Mouse (Mus musculus) MEL (cell line): Measurements from ENCODE around the gene Usp50. TPM values are rescaled to one million over a fixed set of nuclear protein-coding genes. Genes with fewer than 3 reads are reported as not detected.

Experiments used
- DNase-seq: peaks from one replicate; pipeline ENCODE4 v3.0.0; 2011; ENCODE audit warnings: low read depth, low spot score
- H3K27ac ChIP-seq: 2 replicates; pipeline ENCODE4 v1.5.1; 2012; ENCODE audit warnings: low read depth, mild to moderate bottlenecking, control low read depth, low read length, moderate library complexity; ENCODE audit not compliant: control insufficient read depth
- H3K27me3 ChIP-seq, 2 experiments: fragments of 150-350 bp in 1 of 2; sonication (generic) in 1 of 2; 2 replicates each; pipeline ENCODE4 v1.6.1; 2012; ENCODE audit warnings: low read length in 2 of 2, mild to moderate bottlenecking in 2 of 2, improper control_type of control experiment in 1 of 2, moderate library complexity in 1 of 2; ENCODE audit not compliant: insufficient read depth in 2 of 2, control insufficient read depth in 1 of 2
- H3K36me3 ChIP-seq, 2 experiments: 2 replicates each; pipeline ENCODE4 v1.6.1; 2012 to 2014; ENCODE audit warnings: low read length in 2 of 2, improper control_type of control experiment in 1 of 2, inconsistent platforms in 1 of 2, mild to moderate bottlenecking in 1 of 2; ENCODE audit not compliant: insufficient read depth in 2 of 2, control insufficient read depth in 1 of 2
- H3K4me1 ChIP-seq, 2 experiments: fragments of 150-350 bp in 1 of 2; sonication (generic) in 1 of 2; 2 replicates each; pipeline ENCODE4 v1.6.1; 2012; ENCODE audit warnings: low read length in 2 of 2, improper control_type of control experiment in 1 of 2, mild to moderate bottlenecking in 1 of 2; ENCODE audit not compliant: insufficient read depth in 2 of 2, control insufficient read depth in 1 of 2
- H3K4me3 ChIP-seq, 2 experiments: fragments of 150-350 bp in 1 of 2; sonication (generic) in 1 of 2; 2 replicates each; pipeline ENCODE4 v1.5.1; 2012; ENCODE audit warnings: low read depth in 2 of 2, low read length in 2 of 2, mild to moderate bottlenecking in 2 of 2, moderate library complexity in 2 of 2, control low read depth in 1 of 2, improper control_type of control experiment in 1 of 2; ENCODE audit not compliant: control insufficient read depth in 1 of 2, insufficient read depth in 1 of 2
- H3K79me2 ChIP-seq: 2 replicates; pipeline ENCODE4 v1.6.1; 2012; ENCODE audit warnings: mild to moderate bottlenecking, low read length, moderate library complexity; ENCODE audit not compliant: control insufficient read depth, poor library complexity, insufficient read depth
- H3K9ac ChIP-seq: 2 replicates; pipeline ENCODE4 v1.6.1; 2012; ENCODE audit warnings: low read depth, mild to moderate bottlenecking, control low read depth, low read length, moderate library complexity; ENCODE audit not compliant: control insufficient read depth, poor library complexity, severe bottlenecking
- H3K9me3 ChIP-seq: fragments of 150-350 bp; sonication (generic); replicated peaks from 2 replicates; pipeline ENCODE4 v1.6.1; 2012; ENCODE audit warnings: mild to moderate bottlenecking, low read length, improper control_type of control experiment, moderate library complexity; ENCODE audit not compliant: insufficient read depth
- CTCF ChIP-seq, 3 experiments: IDR thresholded peaks in 2 of 3; conservative IDR thresholded peaks in 1 of 3; 2 replicates each; pipeline ENCODE4 v1.5.1; 2011 to 2012; ENCODE audit warnings: low read length in 3 of 3, low read depth in 2 of 3, mild to moderate bottlenecking in 2 of 3, improper control_type of control experiment in 1 of 3, inconsistent platforms in 1 of 3, mixed read lengths in 1 of 3, moderate library complexity in 1 of 3; ENCODE audit not compliant: control insufficient read depth in 1 of 3, insufficient read depth in 1 of 3, poor library complexity in 1 of 3, severe bottlenecking in 1 of 3
- E2F4 ChIP-seq: IDR thresholded peaks from 2 replicates; pipeline ENCODE4 v1.6.1; 2011; ENCODE audit warnings: low read depth, low read length, improper control_type of control experiment, borderline replicate concordance
- EP300 ChIP-seq, 2 experiments: IDR thresholded peaks; 2 replicates each; pipeline ENCODE4 v1.6.1; 2011; ENCODE audit warnings: improper control_type of control experiment in 2 of 2, low read length in 2 of 2, low read depth in 1 of 2, mild to moderate bottlenecking in 1 of 2
- HCFC1 ChIP-seq: IDR thresholded peaks from 2 replicates; pipeline ENCODE4 v1.6.1; 2012; ENCODE audit warnings: low read depth, mild to moderate bottlenecking, inconsistent platforms, low read length, improper control_type of control experiment, moderate library complexity
- MAFK ChIP-seq: IDR thresholded peaks from 2 replicates; pipeline ENCODE4 v1.6.1; 2011; ENCODE audit warnings: low read depth, mild to moderate bottlenecking, low read length, improper control_type of control experiment, borderline replicate concordance
- POLR2A ChIP-seq, 2 experiments: IDR thresholded peaks; 2 replicates each; pipeline ENCODE4 v1.6.1; 2011 to 2012; ENCODE audit warnings: low read length in 2 of 2, mild to moderate bottlenecking in 2 of 2, control low read depth in 1 of 2, improper control_type of control experiment in 1 of 2, low read depth in 1 of 2, moderate library complexity in 1 of 2; ENCODE audit not compliant: control insufficient read depth in 1 of 2, insufficient read depth in 1 of 2, poor library complexity in 1 of 2
- POLR2AphosphoS2 ChIP-seq: IDR thresholded peaks from 2 replicates; pipeline ENCODE4 v1.6.1; 2011; ENCODE audit warnings: low read length, improper control_type of control experiment
- POLR2AphosphoS5 ChIP-seq: IDR thresholded peaks from 2 replicates; pipeline ENCODE4 v1.6.1; 2012; ENCODE audit warnings: low read depth, borderline replicate concordance, mild to moderate bottlenecking, inconsistent platforms, low read length, moderate library complexity, mixed read lengths
- RAD21 ChIP-seq: IDR thresholded peaks from 2 replicates; pipeline ENCODE4 v1.6.1; 2011; ENCODE audit warnings: mild to moderate bottlenecking, low read depth, low read length, improper control_type of control experiment
- SIN3A ChIP-seq: IDR thresholded peaks from 2 replicates; pipeline ENCODE4 v1.6.1; 2012; ENCODE audit warnings: low read length, improper control_type of control experiment, inconsistent platforms
- SMC3 ChIP-seq: IDR thresholded peaks from 2 replicates; pipeline ENCODE4 v1.6.1; 2011; ENCODE audit warnings: low read depth, low read length, improper control_type of control experiment
- UBTF ChIP-seq: IDR thresholded peaks from 2 replicates; pipeline ENCODE4 v1.6.1; 2012; ENCODE audit warnings: low read depth, mild to moderate bottlenecking, inconsistent platforms, low read length, improper control_type of control experiment, moderate library complexity, borderline replicate concordance; ENCODE audit not compliant: insufficient read depth
- ZC3H11A ChIP-seq: IDR thresholded peaks from 2 replicates; pipeline ENCODE4 v1.6.1; 2012; ENCODE audit warnings: low read depth, mild to moderate bottlenecking, inconsistent platforms, low read length, improper control_type of control experiment
- ZKSCAN1 ChIP-seq: IDR thresholded peaks from 2 replicates; pipeline ENCODE4 v1.6.1; 2012; ENCODE audit warnings: low read depth, mild to moderate bottlenecking, inconsistent platforms, low read length, improper control_type of control experiment, moderate library complexity
- polyA plus RNA-seq, 2 experiments: library from polyadenylated mRNA; stranded (reverse) in 1 of 2; unstranded in 1 of 2; fragments of >175 nt in 1 of 2; fragments of >200 nt in 1 of 2; gene quantifications; 2 replicates each; pipeline versions ENCODE4 v1.2.1 to v1.2.4; 2012; ENCODE audit warnings: low replicate concordance in 2 of 2, low read depth in 1 of 2; ENCODE audit not compliant: insufficient read length in 2 of 2, insufficient read depth in 1 of 2, missing spikeins in 1 of 2
- total RNA-seq: library from RNA; depleted of rRNA; stranded (reverse); fragments of 300-350 nt; gene quantifications from 2 replicates; pipeline ENCODE4 v1.2.3, GENCODE M21; 2012

The Usp50 gene
- total and polyA plus RNA-seq, 3 experiments: 0.28 to 1.0 TPM; not detected in 1

DNA sequence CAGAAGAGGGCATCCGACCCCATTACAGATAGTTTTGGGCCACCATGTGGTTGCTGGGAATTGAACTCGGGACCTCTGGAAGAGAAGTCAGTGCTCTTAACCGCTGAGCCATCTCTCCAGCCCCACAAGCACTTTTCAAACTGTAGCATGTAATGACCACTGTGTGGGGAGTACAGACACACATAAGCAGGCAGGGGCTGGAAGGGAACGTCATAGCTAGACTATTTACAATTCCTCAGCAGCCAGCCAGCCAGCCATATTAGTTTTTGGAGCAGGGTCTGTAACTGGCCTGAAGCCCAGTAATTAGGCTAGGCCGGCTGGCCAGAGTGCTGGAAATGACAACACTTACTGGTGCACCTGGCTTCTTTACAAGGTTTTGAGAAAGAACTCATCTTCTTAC, 15.2 kb upstream of the Usp50 start:
- no peaks in the 10 kb centered on the region for H3K27me3 ChIP-seq
- H3K9me3 ChIP-seq: no peaks in the 10 kb centered on the region
- no peaks in the 10 kb centered on the region for H3K4me1 ChIP-seq
- DNase-seq: no peak
- TF ChIP-seq POLR2AphosphoS5 (no peak), ZKSCAN1 (no peak), POLR2AphosphoS2 (no peak), SIN3A (no peak), ZC3H11A (no peak), HCFC1 (no peak), E2F4 (no peak), UBTF (no peak)
- no peak overlapping the region for H3K9ac ChIP-seq
- H3K4me3 ChIP-seq: no peak overlapping the region
- H3K27ac ChIP-seq: no peak overlapping the region
- H3K79me2 ChIP-seq: no peaks in the 10 kb centered on the region
- H3K36me3 ChIP-seq: peaks cover 2 to 17% of the 10 kb centered on the region in 2 experiments

DNA sequence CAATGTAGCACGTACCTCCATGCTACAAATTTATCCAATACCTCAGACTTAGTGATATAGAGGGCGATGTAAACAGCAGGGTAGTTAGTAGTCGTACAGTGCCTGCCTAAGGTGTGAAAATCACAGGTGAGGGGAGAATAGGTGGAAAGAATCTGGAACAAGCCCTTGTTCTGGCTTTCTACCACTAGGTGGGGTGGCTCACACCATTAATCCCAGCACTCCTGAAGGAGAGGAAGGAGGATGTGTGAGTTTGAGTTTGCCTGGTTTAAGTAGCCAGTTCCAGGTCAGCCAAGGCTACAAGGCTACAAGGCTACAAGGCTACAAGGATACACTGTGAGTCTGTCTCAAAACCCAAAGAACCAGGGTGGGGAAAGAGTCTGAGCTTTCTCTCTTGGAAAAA, 12.4 kb upstream of the Usp50 start:
- H3K36me3 ChIP-seq: peaks cover 0 to 16% of the 10 kb centered on the region in 2 experiments; a peak in 2 of 4 replicates
- H3K9ac ChIP-seq: no peak overlapping the region
- no peaks in the 10 kb centered on the region for H3K79me2 ChIP-seq
- DNase-seq: no peak
- no peak overlapping the region for H3K4me3 ChIP-seq
- no peaks in the 10 kb centered on the region for H3K27me3 ChIP-seq
- H3K27ac ChIP-seq: no peak overlapping the region
- no peaks in the 10 kb centered on the region for H3K4me1 ChIP-seq
- no peaks in the 10 kb centered on the region for H3K9me3 ChIP-seq
- TF ChIP-seq RAD21 (peak; percentile 28), ZC3H11A (no peak), SMC3 (peak; percentile 55), CTCF (IDR thresholded peaks at IDR 0.05 in 2 of 3, conservative IDR thresholded peaks at IDR 0.05 in 1 of 3; ENCODE audit: control insufficient read depth in 1 of 3, insufficient read depth in 1 of 3, low read depth in 2 of 3, low read length in 3 of 3, poor library complexity in 1 of 3, severe bottlenecking in 1 of 3) (peak; percentile 11 to 52 (median 18); a peak in 3 of 6 replicates), POLR2A (IDR thresholded peaks at IDR 0.05; ENCODE audit: control insufficient read depth in 1 of 2, insufficient read depth in 1 of 2, low read depth in 1 of 2, low read length in 2 of 2, poor library complexity in 1 of 2) (no peak)

DNA sequence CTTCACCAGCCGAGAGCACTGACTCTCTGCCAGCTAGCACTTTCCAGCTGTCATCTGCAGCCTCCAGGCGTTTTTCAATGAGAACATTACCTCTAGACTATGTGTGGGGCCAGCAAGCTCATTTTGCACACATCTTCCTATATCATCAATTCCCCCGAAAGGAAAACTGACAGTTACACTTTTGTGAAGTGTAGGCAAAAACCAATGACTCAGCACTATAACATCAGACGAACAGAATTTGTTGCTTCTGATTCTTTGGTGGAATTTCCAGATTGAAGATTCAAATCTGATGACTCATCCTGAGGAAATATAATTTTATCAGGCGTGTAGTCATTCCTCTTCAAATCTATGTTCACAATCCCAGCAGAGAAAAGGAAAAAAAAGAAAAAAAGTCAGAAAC, 9.3 kb upstream of the Usp50 start:
- no peak for TF ChIP-seq EP300 (IDR thresholded peaks at IDR 0.05; ENCODE audit: low read depth in 1 of 2, low read length in 2 of 2)
- TF ChIP-seq MAFK: peak; percentile 60
- no peak for TF ChIP-seq POLR2AphosphoS2
- no peaks in the 10 kb centered on the region for H3K4me1 ChIP-seq
- H3K9me3 ChIP-seq: no peaks in the 10 kb centered on the region
- no peak overlapping the region for H3K27ac ChIP-seq
- H3K79me2 ChIP-seq: no peaks in the 10 kb centered on the region
- H3K4me3 ChIP-seq: no peak overlapping the region
- DNase-seq: no peak
- H3K36me3 ChIP-seq: peaks cover 0 to 18% of the 10 kb centered on the region in 2 experiments; a peak in 2 of 4 replicates
- H3K9ac ChIP-seq: no peak overlapping the region
- no peaks in the 10 kb centered on the region for H3K27me3 ChIP-seq
